Mouse (Mus musculus) forebrain, embryonic 14.5 days (tissue): ENCODE data around the gene Adap2. TPM values are rescaled to one million over a fixed set of nuclear protein-coding genes. Genes with fewer than 3 reads are reported as not detected.

Experiments
- ATAC-seq: fragments of 200-750 bp; cut with Nextera tagmentation; 2 replicates; pipeline ENCODE4 v1.8.0; 2017; ENCODE audit warnings: mild to moderate bottlenecking, moderate library complexity
- DNase-seq: peaks from one replicate; pipeline ENCODE4 v3.0.0-alpha.2; 2015; ENCODE audit warnings: low spot score
- H3K27ac ChIP-seq: fragments of 300-500 bp; sonication (generic); 2 replicates; pipeline ENCODE4 v1.5.1; 2014; ENCODE audit warnings: low read depth, mild to moderate bottlenecking, control low read depth, low read length, moderate library complexity
- H3K27me3 ChIP-seq: fragments of 300-500 bp; sonication (generic); replicated peaks from 2 replicates; pipeline ENCODE4 v1.6.1; 2014; ENCODE audit warnings: low read length, control low read depth, mixed read lengths; ENCODE audit not compliant: control insufficient read depth, insufficient read depth
- H3K36me3 ChIP-seq: fragments of 300-500 bp; sonication (generic); 2 replicates; pipeline ENCODE4 v1.6.1; 2014; ENCODE audit warnings: low read length, control low read depth; ENCODE audit not compliant: control insufficient read depth, insufficient read depth
- H3K4me1 ChIP-seq: fragments of 300-500 bp; sonication (generic); 2 replicates; pipeline ENCODE4 v1.6.1; 2014; ENCODE audit warnings: antibody characterized with exemption, low read length, control low read depth; ENCODE audit not compliant: control insufficient read depth, insufficient read depth
- H3K4me2 ChIP-seq: fragments of 300-500 bp; sonication (generic); 2 replicates; pipeline ENCODE4 v1.6.1; 2014; ENCODE audit warnings: mild to moderate bottlenecking, control low read depth, low read length
- H3K4me3 ChIP-seq: fragments of 300-500 bp; sonication (generic); 2 replicates; pipeline ENCODE4 v1.5.1; 2014; ENCODE audit warnings: low read depth, low read length, control low read depth
- H3K9ac ChIP-seq: fragments of 300-500 bp; sonication (generic); 2 replicates; pipeline ENCODE4 v1.6.1; 2014; ENCODE audit warnings: mild to moderate bottlenecking, low read length, control low read depth, moderate library complexity
- H3K9me3 ChIP-seq: fragments of 300-500 bp; sonication (generic); replicated peaks from 2 replicates; pipeline ENCODE4 v1.6.1; 2016; ENCODE audit warnings: low read length, control low read depth, mixed read lengths; ENCODE audit not compliant: control insufficient read depth
- WGBS: fragments of 180-500 bp; shearing (Covaris S2); extraction: QIAGEN DNeasy Blood & Tissue Kit; methylation state at CpG from one replicate; pipeline ENCODE4 v1.1.7; 2014; 5-methylcytosine and 5-hydroxymethylcytosine counted together
- polyA plus RNA-seq: library from polyadenylated mRNA; unstranded; fragments of >200 nt; fragmentation: Nextera tagmentation; extraction: Ambion mirVana; gene quantifications from 2 replicates; pipeline ENCODE4 v1.2.1, GENCODE M21; 2014

Gene Adap2
- polyA plus RNA-seq, 1 experiment from 2014 or later: 2.0 TPM

DNA sequence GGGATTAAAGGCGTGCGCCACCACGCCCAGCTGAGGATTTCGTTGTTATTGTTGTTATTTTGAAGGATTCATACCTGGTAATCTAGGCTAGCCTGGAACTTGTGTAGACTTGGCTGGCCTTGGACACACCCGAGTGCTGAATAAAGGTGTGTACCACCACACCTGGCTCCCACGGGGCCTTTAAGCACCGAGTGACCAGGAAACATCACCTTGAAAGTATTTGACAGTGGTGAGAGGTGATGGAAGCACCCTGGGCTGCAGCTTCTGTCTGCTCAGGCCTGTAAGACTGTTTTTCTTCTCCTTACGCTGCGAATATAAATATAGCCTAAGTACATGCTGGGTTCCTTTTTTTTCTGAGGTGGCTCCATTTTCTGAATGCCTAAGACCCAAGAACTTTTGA lies 14.2 kb downstream of the Adap2 start:
- DNase-seq (no peak), ATAC-seq (no peak)
- 93% methylated on average over 9 of the region's 9 CpGs for WGBS
- Histone ChIP-seq H3K4me1 (no peaks in the 10 kb centered on the region), H3K4me3 (no peak overlapping the region), H3K36me3 (no peaks in the 10 kb centered on the region), H3K9me3 (no peaks in the 10 kb centered on the region), H3K27me3 (no peaks in the 10 kb centered on the region), H3K9ac (no peak overlapping the region), H3K4me2 (no peak overlapping the region), H3K27ac (no peak overlapping the region)

DNA sequence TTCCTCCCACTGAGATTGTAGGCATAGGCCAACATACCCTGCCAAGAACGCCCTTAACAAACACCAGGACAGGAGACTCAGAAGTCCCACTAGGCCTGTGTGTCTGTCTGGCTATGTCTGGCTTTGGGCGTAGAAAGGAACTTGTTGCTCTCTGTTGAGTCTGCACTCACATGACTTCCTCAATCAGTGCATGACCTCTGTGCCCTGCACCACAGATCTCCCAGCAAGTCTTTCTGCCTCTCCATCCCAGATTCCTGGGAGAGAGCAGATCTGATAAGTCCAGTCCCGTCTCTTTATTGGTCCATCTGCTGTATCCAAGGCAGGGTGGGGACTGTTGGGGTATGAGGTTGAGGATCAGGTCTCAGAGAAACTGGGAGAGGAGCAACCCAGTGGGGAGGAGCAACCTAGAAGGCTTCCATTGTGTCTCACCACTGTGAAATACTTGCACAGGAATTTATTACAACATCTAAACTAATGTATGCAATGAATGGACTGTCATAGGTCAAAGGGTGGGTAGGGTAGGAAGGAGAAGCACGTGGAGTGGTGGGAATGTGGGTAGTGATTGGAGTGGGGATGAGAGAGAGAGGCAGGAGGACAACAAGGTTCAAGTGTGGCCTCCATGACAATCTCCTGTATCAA lies 14.8 kb downstream of the Adap2 start:
- H3K4me2 ChIP-seq: no peak overlapping the region
- no peak for DNase-seq
- no peaks in the 10 kb centered on the region for H3K36me3 ChIP-seq
- H3K9ac ChIP-seq: no peak overlapping the region
- no peaks in the 10 kb centered on the region for H3K4me1 ChIP-seq
- WGBS: 77% methylated on average over 4 of the region's 4 CpGs
- H3K9me3 ChIP-seq: no peaks in the 10 kb centered on the region
- no peaks in the 10 kb centered on the region for H3K27me3 ChIP-seq
- no peak for ATAC-seq
- no peak overlapping the region for H3K27ac ChIP-seq
- H3K4me3 ChIP-seq: no peak overlapping the region

DNA sequence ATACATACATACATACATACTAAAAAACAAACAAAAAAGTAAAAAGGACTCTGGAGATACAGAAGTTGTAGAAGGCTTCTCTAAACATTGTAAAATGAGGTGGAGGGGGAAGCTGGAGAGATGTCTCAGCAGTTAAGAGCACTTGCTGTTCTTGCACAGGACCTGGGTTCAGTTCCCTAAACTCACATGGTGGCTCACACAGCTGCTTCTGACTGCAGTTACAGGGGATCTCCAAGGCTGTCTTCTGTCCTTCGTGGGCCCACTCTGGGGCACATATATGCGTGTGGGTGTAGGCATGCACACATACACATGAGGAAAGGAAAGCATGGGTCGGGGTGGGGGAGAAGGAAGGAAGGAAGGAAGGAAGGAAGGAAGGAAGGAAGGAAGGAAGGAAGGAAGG lies 15.7 kb downstream of the Adap2 start:
- WGBS: 93% methylated on average over 3 of the region's 3 CpGs
- no peak for ATAC-seq
- no peak overlapping the region for H3K27ac ChIP-seq

DNA sequence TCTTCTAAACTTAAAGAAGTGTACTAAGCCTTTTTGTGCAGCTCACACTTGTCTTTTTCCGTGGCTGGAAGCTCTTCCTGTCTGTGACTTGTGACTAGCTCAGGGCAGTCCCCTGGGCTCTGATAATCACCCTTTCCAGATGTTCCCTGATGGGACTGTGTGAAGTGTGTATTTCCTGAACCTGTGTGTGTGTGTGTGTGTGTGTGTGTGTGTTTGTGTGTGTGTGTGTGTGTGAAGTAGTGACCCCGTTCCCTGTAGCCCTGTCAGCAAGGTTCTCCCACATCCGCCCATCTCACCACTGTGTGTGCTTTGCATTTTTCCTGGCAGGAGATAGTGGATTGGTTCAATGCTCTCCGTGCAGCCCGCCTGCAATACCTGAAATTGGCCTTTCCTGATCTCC lies 16.4 kb downstream of the Adap2 start:
- Histone ChIP-seq H3K27ac (no peak overlapping the region), H3K4me1 (no peaks in the 10 kb centered on the region), H3K4me3 (no peak overlapping the region), H3K9me3 (no peaks in the 10 kb centered on the region), H3K4me2 (no peak overlapping the region), H3K9ac (no peak overlapping the region), H3K27me3 (no peaks in the 10 kb centered on the region), H3K36me3 (no peaks in the 10 kb centered on the region)
- DNase-seq (no peak), ATAC-seq (no peak)
- 82% methylated on average over 5 of the region's 5 CpGs for WGBS

More for the DNA sequence above, 15.7 kb downstream of the Adap2 start:
- no peaks in the 10 kb centered on the region for H3K4me1 ChIP-seq
- H3K9ac ChIP-seq: no peak overlapping the region
- no peaks in the 10 kb centered on the region for H3K27me3 ChIP-seq
- no peak overlapping the region for H3K4me3 ChIP-seq
- no peaks in the 10 kb centered on the region for H3K36me3 ChIP-seq
- no peak for DNase-seq
- H3K9me3 ChIP-seq: no peaks in the 10 kb centered on the region
- no peak overlapping the region for H3K4me2 ChIP-seq

DNA sequence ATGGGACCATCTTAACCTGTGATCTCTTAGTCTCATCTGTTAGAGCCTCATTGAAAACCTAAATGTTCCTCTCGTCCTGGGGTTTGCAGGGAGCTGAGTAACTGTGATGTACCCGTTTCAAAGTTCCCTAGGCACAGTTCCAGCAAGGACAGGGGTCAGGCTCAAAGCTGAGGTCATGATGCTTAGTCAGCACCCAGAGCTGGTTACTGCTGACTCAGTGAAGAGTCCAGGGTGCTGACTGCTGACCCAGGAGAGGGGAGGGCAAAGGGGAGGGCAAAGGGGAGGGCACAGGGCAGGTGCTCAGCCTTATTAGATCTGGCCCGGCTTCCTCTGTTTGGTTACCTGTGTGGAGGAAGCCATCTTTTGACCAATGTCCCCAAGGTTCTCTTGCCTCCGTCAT lies 18.0 kb downstream of the Adap2 start:
- ATAC-seq (no peak), DNase-seq (no peak)
- H3K9me3 ChIP-seq: no peaks in the 10 kb centered on the region
- WGBS: 73% methylated on average over 4 of the region's 4 CpGs
- H3K4me1 ChIP-seq: no peaks in the 10 kb centered on the region
- H3K36me3 ChIP-seq: no peaks in the 10 kb centered on the region
- no peak overlapping the region for H3K4me3 ChIP-seq
- no peaks in the 10 kb centered on the region for H3K27me3 ChIP-seq
- no peak overlapping the region for H3K9ac ChIP-seq
- no peak overlapping the region for H3K4me2 ChIP-seq
- no peak overlapping the region for H3K27ac ChIP-seq

DNA sequence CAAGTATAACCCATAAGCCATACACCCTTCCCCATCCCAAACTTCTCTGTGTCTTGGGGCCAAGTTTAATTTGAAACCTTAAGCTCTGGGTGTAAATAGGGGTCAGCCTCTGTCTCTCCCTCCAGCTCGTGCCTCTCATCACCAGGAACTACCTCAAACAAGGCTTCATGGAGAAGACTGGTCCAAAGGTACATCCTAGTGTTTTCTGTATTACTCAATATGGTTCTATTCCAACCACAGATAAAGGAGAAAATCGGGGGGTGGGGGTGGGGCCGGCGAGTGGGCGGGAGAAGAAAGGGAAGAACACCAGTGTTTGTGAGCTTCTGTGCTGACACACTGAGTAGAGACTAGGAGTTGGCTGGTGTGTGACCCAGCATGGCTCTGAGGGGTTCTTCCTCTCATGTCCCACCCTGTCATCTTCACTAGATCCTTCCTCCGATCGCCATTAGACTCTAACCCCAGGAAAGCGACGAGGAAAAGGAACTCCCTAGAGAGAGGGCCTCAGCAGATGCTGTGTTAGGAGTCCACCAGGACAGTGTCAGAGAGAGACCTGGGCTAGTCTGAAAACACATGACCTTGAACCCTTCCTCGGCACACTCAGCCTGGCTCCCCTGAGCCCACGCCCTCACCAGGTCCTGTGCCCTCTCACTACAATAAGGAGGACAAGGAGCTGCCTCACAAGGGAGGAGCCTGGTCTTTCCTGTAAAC lies 20.2 kb downstream of the Adap2 start:
- 91% methylated on average over 11 of the region's 11 CpGs for WGBS
- no peak for ATAC-seq
- no peak overlapping the region for H3K4me2 ChIP-seq

DNA sequence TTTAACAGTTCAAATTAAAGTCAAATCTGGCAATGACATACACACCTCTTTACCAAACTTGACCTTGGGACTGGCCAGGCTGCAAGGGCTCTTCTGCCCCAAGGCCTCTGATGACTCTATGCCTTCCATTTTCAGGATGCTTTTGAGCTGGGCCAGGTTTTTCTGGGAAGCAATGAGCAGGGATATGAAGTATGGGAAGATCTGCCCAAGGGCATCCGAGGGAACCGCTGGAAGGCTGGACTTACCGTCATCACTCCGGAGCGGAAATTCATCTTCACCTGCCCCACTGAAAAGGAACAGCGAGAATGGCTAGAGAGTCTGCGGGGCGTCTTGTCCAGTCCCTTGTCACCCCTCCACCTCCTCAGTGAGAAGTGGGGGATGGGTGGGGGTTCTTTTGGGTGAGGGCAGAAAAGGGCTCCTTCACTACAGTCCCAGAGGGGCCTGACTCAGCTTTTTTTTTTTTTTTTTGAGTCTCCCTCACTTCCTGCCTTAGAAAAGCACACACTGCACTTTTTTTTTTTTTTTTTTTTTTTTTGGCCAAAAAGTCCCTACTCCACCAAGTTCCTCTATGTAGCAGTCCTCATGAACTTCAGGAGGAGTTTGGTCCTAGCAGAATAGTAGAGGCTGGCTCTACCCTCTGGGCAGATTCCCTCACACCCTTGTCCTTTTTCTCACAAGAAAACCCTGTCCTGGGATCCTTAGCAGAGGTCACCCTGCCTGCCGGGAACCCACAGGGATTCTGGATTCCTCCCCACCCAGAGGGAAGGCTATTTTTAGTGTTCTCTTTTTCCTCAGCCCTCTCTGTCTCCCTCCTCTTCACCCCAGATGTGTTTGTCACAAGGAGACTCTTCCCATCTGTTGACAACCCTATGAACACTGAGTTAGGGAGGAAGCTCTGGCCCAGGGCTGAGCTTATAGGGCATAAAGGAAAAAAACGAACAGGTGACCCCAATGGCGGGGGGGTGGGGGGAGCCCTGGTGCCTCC lies 23.3 kb downstream of the Adap2 start:
- H3K9ac ChIP-seq: no peak overlapping the region
- no peak overlapping the region for H3K4me3 ChIP-seq
- ATAC-seq: no peak
- 78% methylated on average over 11 of the region's 11 CpGs for WGBS
- no peak overlapping the region for H3K4me2 ChIP-seq
- no peaks in the 10 kb centered on the region for H3K9me3 ChIP-seq
- no peaks in the 10 kb centered on the region for H3K36me3 ChIP-seq
- H3K27ac ChIP-seq: no peak overlapping the region
- no peaks in the 10 kb centered on the region for H3K4me1 ChIP-seq
- no peaks in the 10 kb centered on the region for H3K27me3 ChIP-seq
- no peak for DNase-seq

More for the DNA sequence above, 20.2 kb downstream of the Adap2 start:
- Histone ChIP-seq H3K9me3 (no peaks in the 10 kb centered on the region), H3K9ac (no peak overlapping the region), H3K4me3 (no peak overlapping the region), H3K36me3 (no peaks in the 10 kb centered on the region), H3K4me1 (no peaks in the 10 kb centered on the region), H3K27me3 (no peaks in the 10 kb centered on the region), H3K27ac (no peak overlapping the region)
- no peak for DNase-seq

DNA sequence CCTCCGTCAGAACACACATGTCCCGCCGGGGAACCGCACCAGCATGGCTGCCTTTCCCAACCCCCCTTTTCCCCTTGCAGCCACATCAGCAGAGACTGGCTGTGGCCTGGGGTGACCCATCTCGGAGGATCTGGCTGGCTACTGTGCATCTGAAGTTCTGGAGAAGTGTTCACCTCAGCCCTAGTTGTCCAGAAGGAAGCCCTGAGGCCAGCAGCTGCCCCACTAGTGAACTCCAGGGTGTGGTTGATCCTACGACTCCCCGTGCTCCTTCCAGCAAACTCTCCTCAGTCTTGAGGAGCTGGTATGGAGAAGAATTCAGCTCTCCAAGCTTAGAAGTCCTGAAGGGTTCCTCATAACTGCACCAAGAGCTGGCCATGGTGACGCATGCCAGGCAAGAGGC lies 24.4 kb downstream of the Adap2 start:
- H3K9me3 ChIP-seq: no peaks in the 10 kb centered on the region
- H3K4me1 ChIP-seq: no peaks in the 10 kb centered on the region
- no peak overlapping the region for H3K4me3 ChIP-seq
- H3K36me3 ChIP-seq: no peaks in the 10 kb centered on the region
- DNase-seq (no peak), ATAC-seq (no peak)
- H3K27ac ChIP-seq: no peak overlapping the region
- WGBS: 84% methylated on average over 8 of the region's 8 CpGs
- no peak overlapping the region for H3K4me2 ChIP-seq
- no peaks in the 10 kb centered on the region for H3K27me3 ChIP-seq
- no peak overlapping the region for H3K9ac ChIP-seq
